Mouse (Mus musculus) myocyte (in vitro differentiated cells): Measurements from ENCODE around the gene Smyd4.

Experiments used
- CEBPB ChIP-seq: IDR thresholded peaks from 2 replicates; pipeline ENCODE4 v1.6.1; 2011; ENCODE audit warnings: mild to moderate bottlenecking, moderate library complexity; ENCODE audit not compliant: poor library complexity, insufficient read depth, severe bottlenecking
- E2F4 ChIP-seq: IDR thresholded peaks from one replicate; pipeline ENCODE4 v1.6.1; 2011; ENCODE audit warnings: mild to moderate bottlenecking, control low read depth, moderate library complexity; ENCODE audit not compliant: insufficient read depth
- MYOD1 ChIP-seq, 3 experiments: IDR thresholded peaks; one replicate each; pipeline ENCODE4 v1.6.1; 2011; ENCODE audit warnings: control low read depth in 2 of 3, low read depth in 2 of 3, mild to moderate bottlenecking in 2 of 3, moderate library complexity in 1 of 3; ENCODE audit not compliant: insufficient read length in 2 of 3, control insufficient read depth in 1 of 3
- MYOG ChIP-seq, 3 experiments: IDR thresholded peaks; one replicate each; pipeline ENCODE4 v1.6.1; 2011; ENCODE audit warnings: control low read depth in 2 of 3, low read depth in 2 of 3, mild to moderate bottlenecking in 2 of 3; ENCODE audit not compliant: insufficient read length in 2 of 3, control insufficient read depth in 1 of 3, insufficient read depth in 1 of 3
- POLR2A ChIP-seq: IDR thresholded peaks from one replicate; pipeline ENCODE4 v1.6.1; 2011; ENCODE audit warnings: low read depth, mild to moderate bottlenecking, control low read depth, moderate library complexity; ENCODE audit not compliant: insufficient read length
- POLR2AphosphoS2 ChIP-seq: IDR thresholded peaks from one replicate; pipeline ENCODE4 v1.6.1; 2011; ENCODE audit warnings: low read depth, control low read depth; ENCODE audit not compliant: insufficient read length
- REST ChIP-seq: IDR thresholded peaks from one replicate; pipeline ENCODE4 v1.6.1; 2011; ENCODE audit warnings: mild to moderate bottlenecking, control low read depth, moderate library complexity; ENCODE audit not compliant: insufficient read depth, insufficient read length
- SRF ChIP-seq: IDR thresholded peaks from one replicate; pipeline ENCODE4 v1.6.1; 2011; ENCODE audit warnings: low read depth; ENCODE audit not compliant: control insufficient read depth, insufficient read length
- TCF12 ChIP-seq: IDR thresholded peaks from one replicate; pipeline ENCODE4 v1.6.1; 2011; ENCODE audit warnings: mild to moderate bottlenecking, control low read depth; ENCODE audit not compliant: poor library complexity, insufficient read depth, severe bottlenecking
- USF1 ChIP-seq: IDR thresholded peaks from one replicate; pipeline ENCODE4 v1.6.1; 2011; ENCODE audit warnings: low read depth, mild to moderate bottlenecking, control low read depth, moderate library complexity

DNA sequence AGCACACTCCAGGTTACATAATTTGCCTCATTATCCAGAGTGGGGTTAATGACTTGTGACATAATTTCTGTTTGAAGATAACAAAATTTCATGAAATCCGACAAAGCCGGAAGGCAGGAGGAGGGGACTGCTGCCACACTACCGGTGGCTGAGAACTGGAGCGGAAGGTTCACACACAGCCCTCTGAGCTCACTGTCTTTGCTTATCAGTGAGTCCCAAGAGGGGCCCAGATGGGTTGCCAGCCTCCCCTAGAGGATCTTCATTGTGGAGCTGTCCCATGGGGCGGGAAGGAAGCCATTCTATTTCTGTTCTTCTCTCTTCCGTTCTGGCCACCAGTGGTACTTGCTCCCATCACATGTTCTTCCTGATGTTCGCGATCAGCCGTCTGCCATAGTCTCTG is 47.3 kb upstream of the Smyd4 start:
- TF ChIP-seq POLR2A (no peak), E2F4 (no peak), USF1 (no peak), MYOG (IDR thresholded peaks at IDR 0.05; ENCODE audit: control insufficient read depth in 1 of 3, insufficient read depth in 1 of 3, insufficient read length in 2 of 3, low read depth in 2 of 3) (no peak), TCF12 (no peak), SRF (no peak), MYOD1 (IDR thresholded peaks at IDR 0.05; ENCODE audit: control insufficient read depth in 1 of 3, insufficient read length in 2 of 3, low read depth in 2 of 3) (no peak), POLR2AphosphoS2 (no peak), CEBPB (no peak), REST (no peak)
